Mouse (Mus musculus) limb, embryonic 14.5 days (tissue): ENCODE measurements around the gene Slc22a14. TPM values are rescaled to one million over a fixed set of nuclear protein-coding genes. Genes with fewer than 3 reads are reported as not detected.
"Not testable (repeated sequence)": the region's sequence is repeated elsewhere in the genome, so short reads cannot be mapped to it uniquely, and the experiment has no call there.

Source experiments
- ATAC-seq: fragments of 200-750 bp; cut with Nextera tagmentation; 2 replicates; pipeline ENCODE4 v1.8.0; 2017; ENCODE audit warnings: low read depth, moderate number of reproducible peaks, moderate TSS enrichment; ENCODE audit not compliant: low FRiP score
- DNase-seq: peaks from one replicate; pipeline ENCODE4 v3.0.0-alpha.2; 2015; ENCODE audit warnings: low spot score
- H3K27ac ChIP-seq: fragments of 300-500 bp; sonication (generic); replicated peaks from 2 replicates; pipeline ENCODE4 v1.5.1; 2014; ENCODE audit warnings: low read depth, mild to moderate bottlenecking, low read length, moderate library complexity, mixed read lengths
- H3K27me3 ChIP-seq: fragments of 300-500 bp; sonication (generic); 2 replicates; pipeline ENCODE4 v1.6.1; 2014; ENCODE audit warnings: low read length, mixed read lengths; ENCODE audit not compliant: control insufficient read depth, insufficient read depth
- H3K36me3 ChIP-seq: fragments of 300-500 bp; sonication (generic); 2 replicates; pipeline ENCODE4 v1.6.1; 2014; ENCODE audit warnings: mild to moderate bottlenecking, low read length, moderate library complexity, mixed read lengths; ENCODE audit not compliant: control insufficient read depth, insufficient read depth
- H3K4me1 ChIP-seq: fragments of 300-500 bp; sonication (generic); 2 replicates; pipeline ENCODE4 v1.6.1; 2014; ENCODE audit warnings: antibody characterized with exemption, low read length, mixed read lengths; ENCODE audit not compliant: control insufficient read depth, insufficient read depth
- H3K4me2 ChIP-seq: fragments of 300-500 bp; sonication (generic); replicated peaks from 2 replicates; pipeline ENCODE4 v1.6.1; 2014; ENCODE audit warnings: low read depth, mild to moderate bottlenecking, low read length, moderate library complexity; ENCODE audit not compliant: severe bottlenecking
- H3K4me3 ChIP-seq: fragments of 300-500 bp; sonication (generic); replicated peaks from 2 replicates; pipeline ENCODE4 v1.5.1; 2014; ENCODE audit warnings: low read length
- H3K9ac ChIP-seq: fragments of 300-500 bp; sonication (generic); 2 replicates; pipeline ENCODE4 v1.6.1; 2014; ENCODE audit warnings: mild to moderate bottlenecking, low read depth, low read length, moderate library complexity; ENCODE audit not compliant: severe bottlenecking
- H3K9me3 ChIP-seq: fragments of 300-500 bp; sonication (generic); 2 replicates; pipeline ENCODE4 v1.6.1; 2016; ENCODE audit warnings: low read length; ENCODE audit not compliant: control insufficient read depth
- POLR2A ChIP-seq: fragments of 200-500 bp; IDR thresholded peaks from 2 replicates; pipeline ENCODE4 v1.8.0; 2012; ENCODE audit warnings: inconsistent platforms, mild to moderate bottlenecking, moderate library complexity, borderline replicate concordance; ENCODE audit not compliant: insufficient read depth, insufficient read length; ENCODE audit errors: extremely low read depth
- WGBS: fragments of 180-500 bp; shearing (Covaris S2); extraction: QIAGEN DNeasy Blood & Tissue Kit; methylation state at CpG from one replicate; pipeline ENCODE4 v1.1.7; 2014; 5-methylcytosine and 5-hydroxymethylcytosine counted together
- polyA plus RNA-seq, 2 experiments: library from polyadenylated mRNA; depleted of rRNA in 1 of 2; stranded (reverse) in 1 of 2; unstranded in 1 of 2; fragments of >200 nt; fragmentation: Nextera tagmentation in 1 of 2; extraction: Ambion mirVana in 1 of 2; gene quantifications; 2 replicates each; pipeline versions ENCODE4 v1.2.1 to v1.2.3; 2012 to 2014

Slc22a14 gene
- polyA plus RNA-seq, 2 experiments, result 0.17 to 0.19 TPM

- H3K27ac ChIP-seq, result no peak overlapping the region
- no peak overlapping the region for H3K9ac ChIP-seq
- H3K4me2 ChIP-seq, result no peak overlapping the region
- TF ChIP-seq POLR2A, result no peak
- no peaks in the 10 kb centered on the region for H3K27me3 ChIP-seq
- DNase-seq, result no peak
- H3K4me3 ChIP-seq, result no peak overlapping the region
- ATAC-seq, result no peak
- 95% methylated on average over 4 of the region's 4 CpGs for WGBS
- H3K36me3 ChIP-seq, result peaks cover 30% of the 10 kb centered on the region
- no peaks in the 10 kb centered on the region for H3K4me1 ChIP-seq
- H3K9me3 ChIP-seq, result no peaks in the 10 kb centered on the region
Measured at GRCm38 (mm10) chr9:119238796-119239195, 126.6 kb downstream of the Slc22a14 start.

- no peaks in the 10 kb centered on the region for H3K36me3 ChIP-seq
- no peaks in the 10 kb centered on the region for H3K27me3 ChIP-seq
- DNase-seq (no peak), ATAC-seq (no peak)
- H3K27ac ChIP-seq, result no peak overlapping the region
- no peak overlapping the region for H3K9ac ChIP-seq
- WGBS, result 91% methylated on average over 5 of the region's 7 CpGs
- no peak for TF ChIP-seq POLR2A
- no peaks in the 10 kb centered on the region for H3K4me1 ChIP-seq
- H3K9me3 ChIP-seq, result no peaks in the 10 kb centered on the region
- no peak overlapping the region for H3K4me2 ChIP-seq
- no peak overlapping the region for H3K4me3 ChIP-seq
Measured at GRCm38 (mm10) chr9:119231552-119231951, 133.8 kb downstream of the Slc22a14 start.

GRCm38 (mm10) chr9:119230829-119231228, 134.5 kb downstream of the Slc22a14 start:
- Histone ChIP-seq H3K4me3 (no peak overlapping the region), H3K4me2 (no peak overlapping the region), H3K27ac (no peak overlapping the region), H3K9me3 (no peaks in the 10 kb centered on the region), H3K36me3 (no peaks in the 10 kb centered on the region), H3K4me1 (no peaks in the 10 kb centered on the region), H3K27me3 (no peaks in the 10 kb centered on the region), H3K9ac (no peak overlapping the region)
- no peak for TF ChIP-seq POLR2A
- ATAC-seq (no peak), DNase-seq (no peak)
- WGBS, result 90% methylated on average over 2 of the region's 2 CpGs

GRCm38 (mm10) chr9:119220249-119220648, 145.1 kb downstream of the Slc22a14 start:
- ATAC-seq, result no peak
- H3K9me3 ChIP-seq, result 0 out of 2 replicates have a peak, but pooled peaks cover under 1% of the 10 kb centered on the region
- H3K9ac ChIP-seq, result no peak overlapping the region
- H3K27ac ChIP-seq, result no peak overlapping the region
- no peak overlapping the region for H3K4me3 ChIP-seq
- no peak for TF ChIP-seq POLR2A
- H3K36me3 ChIP-seq, result no peaks in the 10 kb centered on the region; the same call in 1 of the 2 replicates
- DNase-seq, result no peak
- H3K4me1 ChIP-seq, result no peaks in the 10 kb centered on the region
- H3K27me3 ChIP-seq, result no peaks in the 10 kb centered on the region
- H3K4me2 ChIP-seq, result no peak overlapping the region
- WGBS, result 89% methylated on average over 4 of the region's 4 CpGs

- H3K4me1 ChIP-seq, result no peaks in the 10 kb centered on the region
- no peak overlapping the region for H3K4me3 ChIP-seq
- ATAC-seq (no peak), DNase-seq (no peak)
- 80% methylated on average over 2 of the region's 2 CpGs for WGBS
- no peaks in the 10 kb centered on the region for H3K9me3 ChIP-seq
- H3K36me3 ChIP-seq, result no peaks in the 10 kb centered on the region
- no peak overlapping the region for H3K27ac ChIP-seq
- no peak for TF ChIP-seq POLR2A
- H3K9ac ChIP-seq, result no peak overlapping the region
- H3K27me3 ChIP-seq, result no peaks in the 10 kb centered on the region
- H3K4me2 ChIP-seq, result no peak overlapping the region
Measured at GRCm38 (mm10) chr9:119219667-119220066, 145.7 kb downstream of the Slc22a14 start.

GRCm38 (mm10) chr9:119215341-119215740, 150.0 kb downstream of the Slc22a14 start:
- H3K9ac ChIP-seq, H3K4me2 ChIP-seq, H3K4me3 ChIP-seq, H3K9me3 ChIP-seq, DNase-seq, H3K27me3 ChIP-seq, H3K27ac ChIP-seq, H3K36me3 ChIP-seq, H3K4me1 ChIP-seq, ATAC-seq: not testable (repeated sequence)
- WGBS, result 87% methylated on average over 2 of the region's 2 CpGs
